Mouse (Mus musculus) stomach, postnatal 0 days (tissue): ENCODE results near the gene Gm21969.

ENCODE experiments used
- CTCF ChIP-seq: IDR thresholded peaks from 2 replicates; pipeline ENCODE4 v1.5.1; 2016; ENCODE audit warnings: antibody characterized with exemption, low read depth, mild to moderate bottlenecking, moderate library complexity
- EP300 ChIP-seq: optimal IDR thresholded peaks from 2 replicates; pipeline ENCODE3; 2016; ENCODE audit warnings: antibody characterized with exemption

DNA sequence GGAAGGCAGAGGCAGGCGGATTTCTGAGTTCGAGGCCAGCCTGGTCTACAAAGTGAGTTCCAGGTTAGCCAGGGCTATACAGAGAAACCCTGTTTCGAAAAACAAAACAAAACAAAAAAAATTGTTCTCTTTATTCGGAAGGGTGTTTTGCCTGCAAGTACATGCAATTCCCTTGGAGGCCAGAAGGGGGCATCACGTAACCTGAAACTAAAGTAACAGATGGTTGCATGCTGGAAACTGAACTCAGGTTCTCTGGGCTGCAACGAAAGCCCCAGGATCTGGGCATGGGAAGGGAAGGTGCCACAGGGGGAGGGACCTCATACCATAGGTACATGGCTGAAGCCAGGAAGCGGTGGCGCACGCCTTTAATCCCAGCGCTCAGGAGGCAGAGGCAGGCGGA lies 100.5 kb downstream of the Gm21969 start:
- TF ChIP-seq EP300 (no peak), CTCF (peak; percentile 53)
